Mouse (Mus musculus) G1E (cell line): ENCODE results near the gene Fbxo39. TPM values are rescaled to one million over a fixed set of nuclear protein-coding genes. Genes with fewer than 3 reads are reported as not detected.

Experiments used
- ATAC-seq: 2 replicates; pipeline ENCODE4 v1.8.0; 2016; ENCODE audit warnings: mild to moderate bottlenecking; ENCODE audit not compliant: insufficient number of reproducible peaks, poor library complexity, low FRiP score, severe bottlenecking; ENCODE audit errors: extremely low read depth
- DNase-seq: peaks from one replicate; pipeline ENCODE4 v3.0.0; 2012; ENCODE audit warnings: low spot score
- H3K27me3 ChIP-seq: 2 replicates; pipeline ENCODE4 v1.6.1; 2012; ENCODE audit warnings: mild to moderate bottlenecking, low read length, inconsistent platforms; ENCODE audit not compliant: insufficient read depth
- H3K36me3 ChIP-seq: replicated peaks from 2 replicates; pipeline ENCODE3; 2012; ENCODE audit warnings: mild to moderate bottlenecking, inconsistent platforms
- H3K4me1 ChIP-seq: 2 replicates; pipeline ENCODE4 v1.6.1; 2012; ENCODE audit warnings: low read depth, low read length, inconsistent platforms, mixed read lengths; ENCODE audit not compliant: insufficient read depth
- H3K4me3 ChIP-seq: 2 replicates; pipeline ENCODE4 v1.5.1; 2012; ENCODE audit warnings: low read depth, mild to moderate bottlenecking, inconsistent platforms, low read length, moderate library complexity, mixed read lengths
- H3K9me3 ChIP-seq: replicated peaks from 2 replicates; pipeline ENCODE4 v1.6.1; 2012; ENCODE audit warnings: inconsistent platforms
- CTCF ChIP-seq: IDR thresholded peaks from 2 replicates; pipeline ENCODE4 v1.5.1; 2012; ENCODE audit warnings: low read depth, low read length, inconsistent platforms, mixed read lengths
- GATA1 ChIP-seq: IDR thresholded peaks from 2 replicates; pipeline ENCODE4 v1.6.1; 2012; ENCODE audit warnings: borderline replicate concordance, low read length, inconsistent platforms, mixed read lengths
- GATA2 ChIP-seq: IDR thresholded peaks from 2 replicates; pipeline ENCODE4 v1.6.1; 2012; ENCODE audit warnings: low read depth, low read length, inconsistent platforms, borderline replicate concordance
- POLR2AphosphoS5 ChIP-seq: IDR thresholded peaks from 2 replicates; pipeline ENCODE4 v1.6.1; 2012; ENCODE audit warnings: low read depth, low read length, inconsistent platforms; ENCODE audit not compliant: insufficient replicate concordance
- TAL1 ChIP-seq: conservative IDR thresholded peaks from 2 replicates; pipeline ENCODE4 v1.6.1; 2012; ENCODE audit warnings: low read depth, low read length, inconsistent platforms, mixed read lengths
- polyA plus RNA-seq: library from polyadenylated mRNA; stranded (reverse); fragments of >175 nt; gene quantifications from 2 replicates; pipeline ENCODE4 v1.2.3, GENCODE M21; 2012
- total RNA-seq, 2 experiments: library from RNA; stranded (forward) in 1 of 2; stranded (reverse) in 1 of 2; fragments of 200-1000 nt in 1 of 2; fragments of >200 nt in 1 of 2; fragmentation: Nextera tagmentation in 1 of 2; gene quantifications; 2 replicates each; pipeline ENCODE4 v1.2.3; 2014 to 2017

The Fbxo39 gene
- total and polyA plus RNA-seq, 3 experiments, result 0.05 TPM; not detected in 2

DNA sequence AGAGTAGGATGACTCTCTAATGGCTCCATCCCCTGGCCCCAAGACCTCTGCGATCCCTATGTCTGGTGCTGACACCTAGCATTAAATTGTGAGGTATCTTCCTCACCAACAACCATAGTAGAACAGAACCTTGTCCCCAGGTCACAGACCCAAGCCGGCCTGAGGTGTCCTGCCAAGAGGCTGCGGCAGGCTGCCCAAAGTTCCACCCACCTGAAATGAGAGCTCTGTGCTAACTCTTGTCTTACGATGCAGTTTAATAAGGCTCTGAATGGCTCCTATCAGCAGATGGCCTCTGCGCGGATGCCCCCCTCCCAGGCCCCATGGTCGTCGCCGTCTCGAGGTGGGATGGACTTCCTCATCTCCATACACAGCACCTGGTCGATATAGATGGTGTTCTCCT is 30.2 kb downstream of the Fbxo39 start:
- Histone ChIP-seq H3K36me3 (no peaks in the 10 kb centered on the region), H3K9me3 (no peaks in the 10 kb centered on the region), H3K27me3 (peaks cover 24% of the 10 kb centered on the region), H3K4me1 (no peaks in the 10 kb centered on the region), H3K4me3 (no peak overlapping the region)
- TF ChIP-seq POLR2AphosphoS5, result no peak
- TF ChIP-seq GATA1, result no peak
- TF ChIP-seq CTCF, result no peak
- TF ChIP-seq GATA2, result no peak
- no peak for TF ChIP-seq TAL1
- no peak for DNase-seq
- no peak for ATAC-seq

DNA sequence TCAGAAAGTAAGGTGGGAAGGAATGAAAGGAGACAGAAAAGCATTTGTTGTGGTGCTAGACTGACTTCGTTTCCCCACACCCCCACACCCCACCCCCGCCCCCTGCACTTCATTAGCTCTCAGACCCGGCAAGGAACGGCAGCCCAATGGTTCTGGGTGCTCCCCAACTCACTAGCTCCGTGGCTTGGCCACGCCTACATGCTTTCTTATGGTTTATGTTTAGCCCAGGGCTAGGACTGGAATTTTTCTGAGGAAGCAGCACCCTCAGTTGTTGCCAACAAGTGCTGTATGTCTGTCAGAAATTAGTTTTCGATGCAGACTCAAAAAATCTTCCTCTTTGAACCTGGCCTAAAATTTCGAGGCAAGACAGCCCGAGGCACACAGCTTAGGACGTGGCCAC is 34.3 kb downstream of the Fbxo39 start:
- no peaks in the 10 kb centered on the region for H3K36me3 ChIP-seq
- H3K9me3 ChIP-seq, result no peaks in the 10 kb centered on the region
- DNase-seq (no peak), ATAC-seq (no peak)
- H3K4me1 ChIP-seq, result no peaks in the 10 kb centered on the region
- peaks cover 27% of the 10 kb centered on the region for H3K27me3 ChIP-seq
- no peak overlapping the region for H3K4me3 ChIP-seq
- no peak for TF ChIP-seq CTCF
- TF ChIP-seq POLR2AphosphoS5, result no peak
- TF ChIP-seq GATA2, result no peak
- no peak for TF ChIP-seq TAL1
- TF ChIP-seq GATA1, result no peak

DNA sequence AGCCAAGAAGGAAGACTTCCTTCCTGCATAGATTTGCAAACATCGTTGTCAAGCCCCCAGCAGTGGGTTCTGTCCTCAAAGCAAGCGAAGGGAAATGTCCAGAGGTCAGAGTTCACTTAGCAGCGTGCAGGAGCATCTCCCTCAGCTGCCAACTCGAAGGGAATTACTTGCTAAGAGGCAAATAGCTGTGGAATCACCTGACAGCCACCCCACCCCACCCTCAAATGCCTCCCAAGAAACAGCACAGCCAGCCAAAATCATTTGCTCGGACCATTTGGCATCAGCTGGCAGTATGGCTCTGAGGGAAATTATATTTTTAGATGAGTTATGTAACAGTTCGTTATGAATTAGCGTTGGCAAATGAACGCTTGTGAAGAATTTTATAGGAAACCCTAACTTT is 34.8 kb downstream of the Fbxo39 start:
- Histone ChIP-seq H3K36me3 (no peaks in the 10 kb centered on the region), H3K4me1 (no peaks in the 10 kb centered on the region), H3K4me3 (no peak overlapping the region), H3K9me3 (no peaks in the 10 kb centered on the region), H3K27me3 (peaks cover 25% of the 10 kb centered on the region)
- ATAC-seq, result no peak
- DNase-seq, result no peak
- TF ChIP-seq GATA2, result no peak
- no peak for TF ChIP-seq TAL1
- no peak for TF ChIP-seq CTCF
- TF ChIP-seq GATA1, result no peak
- no peak for TF ChIP-seq POLR2AphosphoS5

DNA sequence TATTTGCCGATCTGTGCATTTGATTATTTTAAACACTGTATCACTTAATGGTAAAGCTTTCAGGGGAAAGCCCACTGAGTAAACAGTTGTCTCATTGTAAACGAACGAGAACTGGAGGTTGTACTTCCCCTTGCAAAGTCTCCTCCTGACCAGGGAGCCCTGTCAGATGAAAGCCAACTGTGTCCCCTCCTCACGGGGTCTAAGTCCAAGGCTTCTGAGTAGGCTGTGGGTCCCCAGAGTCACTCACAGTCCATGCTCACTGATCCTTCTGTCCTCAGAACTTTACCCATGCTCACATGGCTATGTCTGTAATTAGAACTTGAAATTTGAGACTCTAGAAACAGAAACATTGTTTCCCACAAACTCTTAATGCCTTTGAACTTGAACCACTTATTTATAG is 35.4 kb downstream of the Fbxo39 start:
- no peaks in the 10 kb centered on the region for H3K4me1 ChIP-seq
- no peak for ATAC-seq

DNA sequence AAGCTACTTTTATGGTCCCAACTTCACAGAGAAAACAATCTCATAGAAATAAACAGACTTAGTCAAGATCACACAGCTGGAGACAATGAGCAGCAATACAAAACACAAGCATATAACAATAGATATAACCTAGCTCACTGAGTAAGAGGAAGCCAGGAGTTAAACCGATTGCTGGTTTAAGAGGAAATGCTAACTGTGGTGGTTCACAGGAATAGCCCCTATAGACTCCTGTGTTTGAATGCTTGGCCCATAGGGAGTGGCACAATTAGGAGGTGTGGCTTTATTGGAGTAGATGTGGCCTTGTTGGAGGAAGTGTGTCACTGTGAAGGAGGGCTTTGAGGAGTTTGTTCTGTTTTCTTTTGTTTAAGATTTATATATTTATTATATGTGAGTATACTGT is 38.0 kb downstream of the Fbxo39 start:
- Histone ChIP-seq H3K27me3 (peaks cover 21% of the 10 kb centered on the region), H3K9me3 (no peaks in the 10 kb centered on the region), H3K4me1 (peaks cover 5% of the 10 kb centered on the region), H3K4me3 (no peak overlapping the region), H3K36me3 (no peaks in the 10 kb centered on the region)
- no peak for DNase-seq
- no peak for TF ChIP-seq GATA2
- no peak for TF ChIP-seq GATA1
- no peak for TF ChIP-seq POLR2AphosphoS5
- TF ChIP-seq TAL1, result no peak
- no peak for TF ChIP-seq CTCF
- no peak for ATAC-seq

More for the DNA sequence above, 35.4 kb downstream of the Fbxo39 start:
- no peak for DNase-seq
- Histone ChIP-seq H3K36me3 (no peaks in the 10 kb centered on the region), H3K27me3 (peaks cover 23% of the 10 kb centered on the region), H3K9me3 (no peaks in the 10 kb centered on the region), H3K4me3 (no peak overlapping the region)
- no peak for TF ChIP-seq GATA1
- no peak for TF ChIP-seq TAL1
- TF ChIP-seq CTCF, result no peak
- TF ChIP-seq POLR2AphosphoS5, result no peak
- TF ChIP-seq GATA2, result no peak

DNA sequence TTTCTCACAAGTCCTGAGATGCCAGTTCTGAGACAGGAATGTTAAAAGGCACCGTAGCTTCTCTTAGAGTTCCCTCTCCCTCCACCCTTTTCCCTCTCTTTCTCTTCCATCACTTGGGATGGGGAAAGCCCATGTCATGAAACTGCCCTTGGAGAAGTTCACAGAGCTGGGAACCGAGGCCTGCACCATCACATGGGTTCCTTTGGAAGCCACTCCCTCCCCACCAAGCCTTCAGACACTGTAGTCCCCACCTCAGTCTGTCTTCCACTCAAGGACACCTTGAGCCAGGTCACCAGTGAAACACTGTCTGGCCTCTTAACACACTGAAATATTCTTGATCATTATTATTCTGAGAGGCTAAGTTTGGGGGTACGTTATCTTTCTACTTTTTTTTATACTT is 38.9 kb downstream of the Fbxo39 start:
- ATAC-seq (no peak), DNase-seq (no peak)
- Histone ChIP-seq H3K27me3 (peaks cover 21% of the 10 kb centered on the region), H3K36me3 (no peaks in the 10 kb centered on the region), H3K4me1 (peaks cover 5% of the 10 kb centered on the region), H3K4me3 (no peak overlapping the region), H3K9me3 (no peaks in the 10 kb centered on the region)
- TF ChIP-seq CTCF (no peak), POLR2AphosphoS5 (no peak), GATA1 (no peak), GATA2 (no peak), TAL1 (no peak)

DNA sequence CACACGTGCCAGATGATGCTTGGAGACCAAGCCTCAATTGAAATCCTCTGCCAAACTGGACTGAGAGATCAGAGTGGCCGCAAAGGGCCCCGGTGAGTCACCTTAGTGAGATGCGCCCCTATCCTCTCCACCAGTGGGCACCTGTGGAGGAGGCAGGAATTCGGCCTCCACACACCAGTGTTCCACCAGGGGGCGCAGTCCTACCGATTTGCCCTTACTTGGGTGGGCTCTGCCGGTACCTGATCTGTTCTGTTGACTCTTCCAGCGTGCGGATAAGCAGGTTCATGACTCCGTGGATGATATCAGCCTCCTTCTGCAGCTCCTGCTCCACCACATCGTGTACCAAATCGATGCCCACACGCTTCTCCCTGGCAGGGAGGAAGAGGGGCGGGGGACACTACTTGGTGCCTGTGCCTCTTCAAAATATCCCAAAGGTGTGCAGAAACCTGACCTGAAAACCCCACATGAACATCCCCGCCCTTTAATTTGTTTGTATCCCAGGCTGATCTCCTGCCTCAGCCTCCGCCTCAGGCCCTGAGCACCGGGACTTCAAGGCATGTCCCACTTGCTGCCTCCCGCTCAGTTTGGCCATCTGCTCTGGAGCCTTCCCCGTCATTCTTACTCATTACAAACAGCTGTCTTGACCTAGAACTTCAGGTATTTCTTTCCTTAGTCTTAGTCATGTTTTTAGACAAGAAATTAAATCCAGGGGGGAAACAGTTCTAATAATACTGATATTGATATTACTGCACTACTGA is 40.9 kb downstream of the Fbxo39 start:
- Histone ChIP-seq H3K36me3 (no peaks in the 10 kb centered on the region), H3K4me3 (no peak overlapping the region), H3K4me1 (peaks cover 5% of the 10 kb centered on the region), H3K27me3 (peaks cover 17% of the 10 kb centered on the region), H3K9me3 (no peaks in the 10 kb centered on the region)
- peak; percentile 56 for DNase-seq
- no peak for ATAC-seq
- TF ChIP-seq CTCF (peak; percentile 80), GATA2 (no peak)
